Mouse (Mus musculus): Measurements from ENCODE around the gene Ralgapa1.

DNA sequence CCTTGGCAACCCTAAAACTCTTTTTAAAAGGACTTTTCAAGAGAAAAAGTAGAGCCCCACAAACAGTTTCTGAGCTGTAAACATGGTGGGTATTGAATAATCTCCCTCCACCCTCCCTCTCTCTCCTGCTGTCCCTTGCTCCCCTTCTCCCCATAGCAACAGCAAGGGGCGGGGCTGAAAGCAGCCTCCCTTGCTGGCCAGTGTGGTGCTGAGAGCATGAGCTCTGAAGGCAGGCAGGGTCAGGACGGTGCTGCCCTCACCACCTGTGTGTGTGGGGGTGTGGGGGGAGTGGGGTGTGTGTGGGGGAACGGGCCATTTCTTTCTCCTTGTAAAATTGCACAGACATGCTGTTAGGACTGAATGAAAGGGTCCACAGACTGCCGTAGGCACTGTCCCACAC lies 213.1 kb downstream of the Ralgapa1 start:
- TF ChIP-seq CTCF (IDR thresholded peaks at IDR 0.05; ENCODE audit: extremely low read depth, insufficient read depth, insufficient read length, insufficient replicate concordance) (no peak), POLR2A (IDR thresholded peaks at IDR 0.05; ENCODE audit: low read depth, low read length) (no peak)

All from spleen, adult 2 months (tissue).